Mouse (Mus musculus) midbrain, embryonic 14.5 days (tissue): ENCODE data around the gene Arid2. TPM values are rescaled to one million over a fixed set of nuclear protein-coding genes. Genes with fewer than 3 reads are reported as not detected.

ENCODE experiments used
- ATAC-seq: fragments of 200-750 bp; cut with Nextera tagmentation; 2 replicates; pipeline ENCODE4 v1.8.0; 2017; ENCODE audit warnings: moderate number of reproducible peaks, moderate library complexity; ENCODE audit not compliant: low FRiP score, low TSS enrichment
- DNase-seq: peaks from one replicate; pipeline ENCODE4 v3.0.0-alpha.2; 2015
- H3K27ac ChIP-seq: fragments of 300-500 bp; sonication (generic); replicated peaks from 2 replicates; pipeline ENCODE4 v1.5.1; 2014; ENCODE audit warnings: mild to moderate bottlenecking, low read depth, low read length, moderate library complexity
- H3K27me3 ChIP-seq: fragments of 300-500 bp; sonication (generic); 2 replicates; pipeline ENCODE4 v1.6.1; 2014; ENCODE audit warnings: low read length, control low read depth, mixed read lengths; ENCODE audit not compliant: control insufficient read depth, insufficient read depth
- H3K36me3 ChIP-seq: fragments of 300-500 bp; sonication (generic); 2 replicates; pipeline ENCODE4 v1.6.1; 2014; ENCODE audit warnings: low read length, control low read depth; ENCODE audit not compliant: control insufficient read depth, insufficient read depth
- H3K4me1 ChIP-seq: fragments of 300-500 bp; sonication (generic); 2 replicates; pipeline ENCODE4 v1.6.1; 2014; ENCODE audit warnings: mild to moderate bottlenecking, antibody characterized with exemption, low read length, control low read depth; ENCODE audit not compliant: control insufficient read depth, insufficient read depth
- H3K4me2 ChIP-seq: fragments of 300-500 bp; sonication (generic); 2 replicates; pipeline ENCODE4 v1.6.1; 2014; ENCODE audit warnings: mild to moderate bottlenecking, low read length, moderate library complexity
- H3K4me3 ChIP-seq: fragments of 300-500 bp; sonication (generic); replicated peaks from 2 replicates; pipeline ENCODE4 v1.5.1; 2014; ENCODE audit warnings: low read depth, low read length
- H3K9ac ChIP-seq: fragments of 300-500 bp; sonication (generic); replicated peaks from 2 replicates; pipeline ENCODE4 v1.6.1; 2014; ENCODE audit warnings: mild to moderate bottlenecking, low read length, moderate library complexity
- H3K9me3 ChIP-seq: fragments of 300-500 bp; sonication (generic); 2 replicates; pipeline ENCODE4 v1.6.1; 2016; ENCODE audit warnings: low read length, control low read depth, mixed read lengths; ENCODE audit not compliant: control insufficient read depth
- WGBS: fragments of 180-500 bp; shearing (Covaris S2); extraction: QIAGEN DNeasy Blood & Tissue Kit; methylation state at CpG from one replicate; pipeline ENCODE4 v1.1.7; 2014; 5-methylcytosine and 5-hydroxymethylcytosine counted together
- polyA plus RNA-seq: library from polyadenylated mRNA; unstranded; fragments of >200 nt; fragmentation: Nextera tagmentation; extraction: Ambion mirVana; gene quantifications from 2 replicates; pipeline ENCODE4 v1.2.1, GENCODE M21; 2014

Gene Arid2
- polyA plus RNA-seq, 1 experiment from 2014 or later: 32.4 TPM

DNA sequence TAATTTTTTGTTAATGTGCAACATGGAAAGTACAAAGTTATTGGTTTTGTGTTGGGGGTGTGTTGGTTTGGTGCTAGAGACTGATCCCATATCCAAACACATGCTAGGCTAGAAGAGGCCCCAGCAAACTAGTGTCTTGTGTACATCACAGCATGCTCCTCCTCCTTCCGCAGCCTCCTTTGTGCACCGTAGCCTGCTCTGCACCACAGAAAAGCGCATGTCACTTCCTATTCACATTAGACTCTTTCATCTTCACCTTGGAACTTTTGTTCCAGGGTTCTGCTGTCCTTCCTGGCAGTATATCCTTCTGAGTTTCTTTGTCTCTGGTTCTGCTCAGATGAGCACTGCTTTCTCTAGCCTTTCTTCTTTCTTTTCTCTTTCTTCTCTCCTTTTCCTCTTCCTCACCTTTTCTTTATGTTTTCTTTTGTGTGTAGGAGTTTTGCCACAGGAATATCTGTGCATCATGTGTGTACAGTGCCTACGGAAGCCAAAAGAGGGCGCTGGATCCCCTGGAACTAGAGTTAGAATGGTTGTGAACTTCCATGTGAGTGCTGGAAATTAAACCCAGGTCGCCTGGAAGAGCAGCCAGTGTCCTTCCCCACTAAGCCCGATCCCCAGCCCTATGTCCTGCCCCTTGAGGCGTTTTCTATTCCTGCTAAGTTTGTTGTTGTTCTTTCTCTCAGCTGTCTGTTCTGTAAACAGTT lies 109.5 kb downstream of the Arid2 start:
- H3K4me3 ChIP-seq: no peak overlapping the region
- WGBS: 72% methylated on average over 8 of the region's 8 CpGs
- H3K9ac ChIP-seq: no peak overlapping the region
- H3K27ac ChIP-seq: 0 out of 2 replicates have a peak overlapping the region, but pooled peaks have one; percentile 38
- no peak for ATAC-seq
- peaks cover 59% of the 10 kb centered on the region for H3K36me3 ChIP-seq
- no peak for DNase-seq
- H3K4me2 ChIP-seq: no peak overlapping the region
- no peaks in the 10 kb centered on the region for H3K9me3 ChIP-seq
- H3K27me3 ChIP-seq: no peaks in the 10 kb centered on the region
- H3K4me1 ChIP-seq: 0 out of 2 replicates have a peak, but pooled peaks cover 5% of the 10 kb centered on the region

DNA sequence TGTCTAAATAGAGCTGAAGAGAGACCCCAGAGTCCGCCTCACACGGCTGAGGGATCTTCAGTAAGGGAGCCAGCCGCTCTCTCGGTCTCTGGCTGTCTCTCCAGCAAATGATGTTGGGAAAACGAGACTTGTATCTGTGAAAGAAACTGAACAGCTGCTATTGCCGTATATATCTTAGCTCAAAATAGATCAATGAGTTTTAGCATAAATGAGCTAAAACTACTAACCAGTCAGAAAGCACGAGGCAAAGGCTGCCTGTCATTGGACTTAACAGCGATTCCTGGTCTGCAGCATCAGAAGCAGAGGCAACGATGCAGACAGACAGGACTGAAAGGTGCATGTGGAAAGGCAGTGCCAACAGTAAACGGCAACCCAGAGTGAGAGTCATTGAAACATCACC lies 111.0 kb downstream of the Arid2 start:
- H3K27me3 ChIP-seq: no peaks in the 10 kb centered on the region
- 91% methylated on average over 10 of the region's 10 CpGs for WGBS
- no peak for ATAC-seq

DNA sequence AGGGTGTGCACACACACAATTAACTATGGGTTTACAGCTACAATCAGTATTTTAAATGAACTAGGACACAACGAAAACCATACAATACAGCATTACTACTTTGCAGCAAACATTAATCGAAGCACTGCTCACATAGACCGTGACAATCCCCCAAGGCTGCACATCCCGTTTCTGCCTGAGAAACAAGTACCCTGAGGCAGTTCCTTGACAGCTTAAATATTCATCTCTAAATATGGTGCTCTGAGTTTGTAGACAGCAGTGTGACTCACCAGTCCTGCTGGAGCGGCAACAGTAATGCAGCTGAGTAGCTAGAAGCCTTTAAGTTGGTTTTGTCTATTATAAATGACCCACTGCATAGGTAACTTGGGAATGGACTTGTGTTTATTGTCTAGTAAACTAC lies 118.2 kb downstream of the Arid2 start:
- no peak overlapping the region for H3K27ac ChIP-seq
- no peaks in the 10 kb centered on the region for H3K27me3 ChIP-seq
- peak; percentile 58 for DNase-seq
- 55% methylated on average over 5 of the region's 5 CpGs for WGBS
- ATAC-seq: no peak
- H3K9me3 ChIP-seq: no peaks in the 10 kb centered on the region
- H3K9ac ChIP-seq: no peak overlapping the region
- H3K36me3 ChIP-seq: peaks cover 34% of the 10 kb centered on the region
- no peak overlapping the region for H3K4me2 ChIP-seq
- no peaks in the 10 kb centered on the region for H3K4me1 ChIP-seq
- no peak overlapping the region for H3K4me3 ChIP-seq

More for the DNA sequence above, 111.0 kb downstream of the Arid2 start:
- Histone ChIP-seq H3K9ac (no peak overlapping the region), H3K4me2 (no peak overlapping the region), H3K4me1 (0 out of 2 replicates have a peak, but pooled peaks cover 5% of the 10 kb centered on the region), H3K36me3 (peaks cover 66% of the 10 kb centered on the region), H3K4me3 (no peak overlapping the region), H3K9me3 (no peaks in the 10 kb centered on the region), H3K27ac (no peak overlapping the region)
- DNase-seq: no peak

DNA sequence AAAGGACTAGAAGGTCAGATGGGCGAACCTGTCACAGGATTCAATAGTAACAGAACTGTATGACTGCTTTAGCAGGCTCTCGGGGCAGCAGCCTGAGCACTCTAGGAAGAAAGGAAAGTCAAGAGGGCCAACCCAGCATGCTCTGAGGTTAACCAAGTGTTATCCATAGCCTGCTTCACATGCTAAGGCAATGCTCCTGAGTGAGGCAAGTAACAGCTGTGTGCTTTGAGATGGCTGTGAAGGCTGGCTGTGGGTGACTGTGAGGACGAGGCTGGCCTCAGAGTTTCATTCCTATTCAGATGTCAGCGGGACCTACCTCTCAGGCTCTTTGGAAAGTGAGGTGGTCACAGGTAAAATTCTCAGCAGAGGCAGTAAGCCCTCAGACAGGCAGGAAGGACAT lies 118.9 kb downstream of the Arid2 start:
- no peak for ATAC-seq
- DNase-seq: no peak
- H3K27ac ChIP-seq: no peak overlapping the region
- H3K9ac ChIP-seq: no peak overlapping the region
- H3K4me1 ChIP-seq: no peaks in the 10 kb centered on the region
- WGBS: 79% methylated on average over 4 of the region's 4 CpGs
- peaks cover 34% of the 10 kb centered on the region for H3K36me3 ChIP-seq
- no peaks in the 10 kb centered on the region for H3K27me3 ChIP-seq
- no peak overlapping the region for H3K4me2 ChIP-seq
- H3K4me3 ChIP-seq: no peak overlapping the region
- no peaks in the 10 kb centered on the region for H3K9me3 ChIP-seq

DNA sequence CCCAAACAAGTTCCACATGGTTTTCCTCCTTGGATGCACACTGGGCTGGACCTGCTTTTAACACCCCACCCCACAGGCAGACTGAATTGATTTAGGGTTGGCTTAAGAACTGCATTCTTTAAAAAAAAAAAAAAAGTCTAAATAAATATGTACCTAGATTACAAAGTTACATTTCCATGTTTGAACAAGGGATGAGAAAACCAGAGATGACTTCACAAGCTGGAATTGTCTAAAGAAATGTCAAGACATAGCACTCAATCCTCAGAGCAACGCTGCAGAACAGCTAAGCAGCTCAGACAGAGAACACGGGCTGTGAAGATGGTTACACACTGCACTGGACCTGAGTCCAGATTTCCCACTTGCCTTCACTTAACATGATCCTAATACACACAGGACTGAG lies 119.8 kb downstream of the Arid2 start:
- H3K9me3 ChIP-seq: no peaks in the 10 kb centered on the region
- no peak overlapping the region for H3K4me2 ChIP-seq
- no peak overlapping the region for H3K9ac ChIP-seq
- H3K4me1 ChIP-seq: no peaks in the 10 kb centered on the region
- H3K4me3 ChIP-seq: no peak overlapping the region
- H3K27ac ChIP-seq: no peak overlapping the region
- no peaks in the 10 kb centered on the region for H3K27me3 ChIP-seq
- 77% methylated on average over 2 of the region's 2 CpGs for WGBS
- ATAC-seq: no peak
- DNase-seq: no peak
- H3K36me3 ChIP-seq: peaks cover 30% of the 10 kb centered on the region

DNA sequence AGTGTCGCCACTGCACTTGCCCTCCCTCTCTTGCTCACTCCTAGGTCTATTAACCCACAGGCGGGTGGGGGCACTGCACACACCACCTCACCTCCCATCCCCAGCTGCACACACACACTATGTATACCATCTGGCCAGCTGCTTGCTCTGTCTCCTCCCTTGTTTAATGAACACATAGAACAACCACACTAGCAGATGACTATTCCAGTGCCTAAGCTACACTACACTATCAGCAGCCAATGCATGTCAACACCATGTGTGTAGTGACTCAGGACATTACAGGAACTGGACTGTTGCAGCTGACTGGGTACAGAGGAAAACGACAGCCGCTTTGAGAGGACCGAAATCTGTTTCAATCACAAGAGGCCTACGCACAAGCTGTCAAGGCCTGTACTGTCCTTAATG lies 121.4 kb downstream of the Arid2 start:
- no peak overlapping the region for H3K9ac ChIP-seq
- no peak for ATAC-seq
- no peak overlapping the region for H3K4me2 ChIP-seq
- H3K4me3 ChIP-seq: no peak overlapping the region
- no peaks in the 10 kb centered on the region for H3K27me3 ChIP-seq
- DNase-seq: no peak
- no peak overlapping the region for H3K27ac ChIP-seq
- no peaks in the 10 kb centered on the region for H3K9me3 ChIP-seq
- peaks cover 27% of the 10 kb centered on the region; the same call in 1 of the 2 replicates for H3K36me3 ChIP-seq
- 94% methylated on average over 6 of the region's 6 CpGs for WGBS
- H3K4me1 ChIP-seq: no peaks in the 10 kb centered on the region

DNA sequence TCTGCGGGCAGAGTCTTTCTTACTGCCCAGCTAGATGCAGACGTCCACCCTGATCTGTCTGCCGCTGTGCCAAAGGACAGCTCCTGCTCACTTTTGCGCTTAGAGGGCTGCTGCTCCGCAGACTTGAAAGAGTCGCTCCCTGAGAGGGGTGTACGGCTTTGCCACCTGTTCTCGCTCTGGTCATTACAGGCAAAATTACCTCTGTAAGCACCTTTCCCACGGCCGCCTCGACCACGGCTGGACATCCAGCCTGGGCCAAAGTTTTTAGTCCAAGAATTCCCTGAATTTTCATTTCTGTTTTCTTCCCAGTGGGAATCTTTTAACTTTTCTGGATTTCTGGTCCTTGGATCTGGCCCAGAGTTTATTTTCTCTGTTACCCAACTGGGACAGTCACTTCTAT lies 130.8 kb downstream of the Arid2 start:
- H3K4me2 ChIP-seq: no peak overlapping the region
- H3K27ac ChIP-seq: no peak overlapping the region
- 96% methylated on average over 12 of the region's 12 CpGs for WGBS
- peaks cover 90% of the 10 kb centered on the region for H3K36me3 ChIP-seq
- no peaks in the 10 kb centered on the region for H3K27me3 ChIP-seq
- no peak overlapping the region for H3K4me3 ChIP-seq
- no peak for ATAC-seq
- no peaks in the 10 kb centered on the region for H3K4me1 ChIP-seq
- no peak overlapping the region for H3K9ac ChIP-seq
- no peaks in the 10 kb centered on the region for H3K9me3 ChIP-seq
- DNase-seq: no peak

DNA sequence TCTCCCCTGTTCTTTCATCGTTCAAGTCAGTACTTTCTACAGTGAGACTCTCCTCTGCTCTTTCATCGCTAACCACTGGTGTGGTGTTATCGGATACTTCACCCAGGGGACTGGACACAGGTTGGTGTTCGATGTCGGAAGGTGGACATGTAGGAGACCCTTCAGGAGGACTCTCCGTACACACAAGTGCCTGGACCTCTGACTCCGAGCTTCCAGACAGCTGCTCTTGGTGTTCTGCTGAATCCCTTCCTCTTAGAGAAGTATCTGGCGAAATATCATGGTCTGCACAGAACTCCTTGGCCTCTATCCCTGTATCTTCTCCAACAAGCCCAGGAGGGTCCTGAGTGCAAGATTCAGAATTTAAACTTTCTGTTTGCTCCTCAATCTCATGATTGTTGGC lies 132.6 kb downstream of the Arid2 start:
- Histone ChIP-seq H3K4me2 (no peak overlapping the region), H3K36me3 (peaks cover 79% of the 10 kb centered on the region), H3K9ac (no peak overlapping the region), H3K9me3 (no peaks in the 10 kb centered on the region), H3K27ac (no peak overlapping the region), H3K27me3 (no peaks in the 10 kb centered on the region), H3K4me3 (no peak overlapping the region), H3K4me1 (no peaks in the 10 kb centered on the region)
- DNase-seq (no peak), ATAC-seq (no peak)
- WGBS: 96% methylated on average over 8 of the region's 8 CpGs

DNA sequence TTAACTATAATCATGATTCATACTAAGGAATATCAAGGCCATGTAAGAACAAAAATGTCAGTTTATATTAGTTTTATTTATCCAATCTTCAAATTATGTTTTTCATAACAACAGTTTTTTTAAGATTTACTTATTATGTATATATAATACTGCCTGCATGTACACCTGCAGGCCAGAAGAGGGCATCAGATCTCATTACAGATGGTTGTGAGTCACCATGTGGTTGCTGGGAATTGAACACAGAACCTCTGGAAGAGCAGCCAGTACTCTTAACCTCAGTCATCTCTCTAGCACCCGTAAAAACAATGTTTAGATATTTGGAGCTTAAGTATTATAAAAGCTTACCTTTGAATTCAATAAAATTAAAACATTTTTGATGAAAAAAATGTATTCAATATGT lies 146.9 kb downstream of the Arid2 start:
- Histone ChIP-seq H3K27me3 (no peaks in the 10 kb centered on the region), H3K36me3 (peaks cover 35% of the 10 kb centered on the region), H3K4me3 (no peak overlapping the region), H3K27ac (no peak overlapping the region), H3K4me2 (no peak overlapping the region), H3K4me1 (no peaks in the 10 kb centered on the region), H3K9me3 (no peaks in the 10 kb centered on the region), H3K9ac (no peak overlapping the region)
- DNase-seq (no peak), ATAC-seq (no peak)
- 100% methylated on average over 1 of the region's 1 CpGs for WGBS
